Mouse (Mus musculus): Measurements from ENCODE around the gene Btbd17.

GRCm38 (mm10) chr11:114819110-114819509 is 23.4 kb upstream of the Btbd17 start:
- TF ChIP-seq POLR2A (IDR thresholded peaks at IDR 0.05; ENCODE audit: borderline replicate concordance, extremely low read depth, low read depth, low read length) (no peak), CTCF (IDR thresholded peaks at IDR 0.05; ENCODE audit: insufficient read depth, low read length) (no peak)

Measured in lung, adult 2 months (tissue).